Mouse (Mus musculus) ES-Bruce4 (cell line): ENCODE data around the gene Kcnd1.

Experiments used
- CTCF ChIP-seq: IDR thresholded peaks from one replicate; pipeline ENCODE4 v1.8.1; 2011; ENCODE audit warnings: low read depth, low read length
- POLR2A ChIP-seq: IDR thresholded peaks from one replicate; pipeline ENCODE4 v1.8.1; 2011; ENCODE audit warnings: low read length; ENCODE audit not compliant: insufficient read depth

DNA sequence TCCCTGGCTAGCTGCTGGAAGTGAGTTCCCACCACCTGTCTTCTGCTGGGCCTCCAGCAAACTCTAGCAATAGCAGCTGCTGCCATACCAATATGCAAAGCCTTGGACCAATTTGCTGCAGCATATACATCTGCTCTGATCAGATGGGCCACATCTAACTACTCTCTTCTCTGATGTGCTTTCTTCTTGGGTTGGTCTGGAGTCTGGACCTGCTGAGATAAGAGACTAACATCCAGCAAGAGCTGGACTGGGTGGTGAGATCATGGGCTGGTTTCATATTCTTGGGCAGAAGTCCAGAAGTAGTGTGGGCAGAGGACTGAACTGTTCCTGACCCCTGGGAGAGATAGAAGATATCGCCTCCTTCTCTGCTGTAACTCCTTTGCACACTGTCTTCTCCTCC, 15.1 kb downstream of the Kcnd1 start:
- TF ChIP-seq CTCF (no peak), POLR2A (no peak)
